Mouse (Mus musculus): Measurements from ENCODE around the gene Ncstn.

DNA sequence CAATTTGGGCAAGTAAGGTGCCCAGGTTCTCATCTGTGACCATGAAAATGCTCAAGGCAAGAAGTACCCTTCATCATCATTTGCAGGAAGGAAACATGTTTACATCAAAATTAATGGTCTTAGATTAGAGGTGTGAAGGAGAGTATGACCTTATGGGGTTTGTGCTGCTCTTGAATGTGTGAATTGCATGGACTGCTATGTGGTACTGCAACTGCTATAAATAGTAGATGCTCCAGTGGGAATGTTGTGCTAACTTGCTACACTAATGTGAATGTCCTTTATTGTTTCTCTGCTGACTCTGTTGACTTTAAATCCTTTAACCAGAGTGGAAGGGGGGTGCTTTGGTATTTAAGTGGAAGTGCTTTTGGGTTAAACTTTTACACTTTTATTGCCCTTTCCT, 11.7 kb upstream of the Ncstn start:
- TF ChIP-seq CTCF (conservative IDR thresholded peaks at IDR 0.05; ENCODE audit: low read length) (no peak), NANOG (IDR thresholded peaks at IDR 0.05; ENCODE audit: borderline replicate concordance, low read length) (no peak), POU5F1 (IDR thresholded peaks at IDR 0.05; ENCODE audit: borderline replicate concordance, low read length) (no peak)
